Mouse (Mus musculus) embryonic facial prominence, embryonic 12.5 days (tissue): ENCODE results near the gene Grb2. TPM values are rescaled to one million over a fixed set of nuclear protein-coding genes. Genes with fewer than 3 reads are reported as not detected.

Source experiments
- polyA plus RNA-seq: library from polyadenylated mRNA; unstranded; fragments of >200 nt; fragmentation: Nextera tagmentation; extraction: Ambion mirVana; gene quantifications from 2 replicates; pipeline ENCODE4 v1.2.1, GENCODE M21; 2016

The Grb2 gene
- polyA plus RNA-seq, 1 experiment from 2014 or later = 115 TPM

Other genes starting within 250 kb of the Grb2 start
- 0.22 and 0.28 TPM in 2 replicates for gene Slc16a5, start 246.1 kb downstream of the Grb2 start, polyA plus RNA-seq
- 10.3 and 10.7 TPM in 2 replicates for gene Armc7, start 232.9 kb downstream of the Grb2 start, polyA plus RNA-seq
- gene Nt5c, start 216.7 kb downstream of the Grb2 start, polyA plus RNA-seq = 73.7 and 80.6 TPM in 2 replicates
- 591 and 626 TPM in 2 replicates for gene Jpt1, start 194.2 kb downstream of the Grb2 start, polyA plus RNA-seq
- gene Sumo2, start 172.3 kb downstream of the Grb2 start, polyA plus RNA-seq = 1,276 and 1,289 TPM in 2 replicates
- gene Nup85, start 144.2 kb downstream of the Grb2 start, polyA plus RNA-seq = 192 and 205 TPM in 2 replicates
- gene Mrps7, start 104.7 kb downstream of the Grb2 start, polyA plus RNA-seq = 95.9 and 108 TPM in 2 replicates
- gene Gga3, start 104.5 kb downstream of the Grb2 start, polyA plus RNA-seq = 22.5 and 29.1 TPM in 2 replicates
- 16.6 and 17.6 TPM in 2 replicates for gene Mif4gd, start 95.6 kb downstream of the Grb2 start, polyA plus RNA-seq
- gene Slc25a19, start 80.3 kb downstream of the Grb2 start, polyA plus RNA-seq = 23.8 and 29.5 TPM in 2 replicates
- gene Tmem94, start 56.8 kb upstream of the Grb2 start, polyA plus RNA-seq = 29.6 and 30.0 TPM in 2 replicates
- gene Caskin2, start 105.0 kb upstream of the Grb2 start, polyA plus RNA-seq = 17.5 TPM in 2 replicates
- 36.3 and 36.7 TPM in 2 replicates for gene Tsen54, start 106.1 kb upstream of the Grb2 start, polyA plus RNA-seq
- 7.6 and 8.8 TPM in 2 replicates for gene Llgl2, start 115.5 kb upstream of the Grb2 start, polyA plus RNA-seq
- 0.10 and 0.18 TPM in 2 replicates for gene Myo15b, start 149.8 kb upstream of the Grb2 start, polyA plus RNA-seq
- gene Smim5, start 191.4 kb upstream of the Grb2 start, polyA plus RNA-seq = 1.8 and 2.4 TPM in 2 replicates
- gene Smim6, start 203.4 kb upstream of the Grb2 start, polyA plus RNA-seq = 1.00 and 1.7 TPM in 2 replicates
- 46.9 and 47.0 TPM in 2 replicates for gene Sap30bp, start 224.7 kb upstream of the Grb2 start, polyA plus RNA-seq
- 26.3 and 28.7 TPM in 2 replicates for gene Recql5, start 224.9 kb upstream of the Grb2 start, polyA plus RNA-seq